Mouse (Mus musculus) left cerebral cortex, postnatal 10 days (tissue): ENCODE measurements at regions not wholly inside any gene's neighbourhood (a gene's known extent, or its start where the extent isn't known, plus 50 kb on each side); places are given as distances from the start of the nearest gene placed in this dataset.
A peak's percentile ranks its signal among the peaks of the same experiment; 100 is the strongest.

ENCODE experiments used
- DNase-seq, 2 experiments: peaks; one replicate each; pipeline ENCODE4 v3.0.0; 2021 to 2022; ENCODE audit warnings: low spot score in 2 of 2, mixed read lengths in 1 of 2; ENCODE audit errors: extremely low spot score in 1 of 2
- intact Hi-C: fragments of 180-260 bp; cut with DNase I; formaldehyde crosslinking; loops from one replicate; pipeline ENCODE4 v1.15.1; 2025

DNA sequence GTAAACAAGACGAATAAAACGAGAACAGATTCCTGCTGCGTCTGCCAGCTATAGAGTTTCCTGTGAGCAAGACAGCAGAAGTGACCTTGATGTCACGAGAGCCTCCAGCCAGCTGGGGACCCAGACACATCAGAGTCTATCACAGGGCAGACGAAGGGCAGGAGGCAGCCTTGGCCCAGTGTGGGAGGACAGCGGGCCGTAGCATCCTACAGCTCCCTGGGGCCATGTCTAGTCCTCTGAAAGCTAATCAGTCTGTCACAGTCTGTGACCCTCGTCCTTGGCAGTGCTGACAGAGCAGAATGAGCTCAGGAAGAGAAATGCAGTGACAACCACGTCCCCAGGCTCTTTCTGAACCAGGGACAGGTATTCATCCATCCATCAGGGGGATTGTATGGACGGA, 187.7 kb downstream of the Rpap3 start:
- no peak for DNase-seq
- intact Hi-C loops = no loop called here

DNA sequence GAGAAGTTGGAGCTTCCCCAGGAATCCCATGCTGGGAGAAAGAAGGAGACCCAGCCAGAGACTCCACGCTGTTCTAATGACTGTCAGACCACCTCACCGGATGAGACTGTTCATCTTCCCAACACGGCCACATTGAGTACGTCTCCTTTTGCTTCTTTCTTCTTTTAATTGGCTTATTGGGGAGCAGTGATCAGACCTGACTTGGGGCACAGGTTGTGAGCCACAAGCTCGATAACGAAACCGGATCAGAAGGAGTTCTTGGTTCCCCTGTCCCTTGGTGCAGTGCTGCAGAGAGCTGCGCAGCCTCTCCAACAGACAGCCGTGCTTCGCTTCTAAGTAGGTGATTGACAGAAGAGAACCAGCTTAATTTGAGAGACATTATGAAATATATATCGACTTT, 188.4 kb downstream of the Rpap3 start:
- DNase-seq = no peak
- intact Hi-C loops = no loop called here

GRCm38 (mm10) chr15:97515773-97516172, 189.9 kb downstream of the Rpap3 start:
- intact Hi-C loops = no loop called here
- DNase-seq = no peak

- intact Hi-C loops = no loop called here
- DNase-seq = peak; percentile 50 to 65
Measured at GRCm38 (mm10) chr15:97507656-97508306, 197.8 kb downstream of the Rpap3 start.

GRCm38 (mm10) chr15:97507176-97507575, 198.4 kb downstream of the Rpap3 start:
- peak in 1 of 2 experiments; percentile 36 for DNase-seq
- intact Hi-C loops = no loop called here

- peak; percentile 16 to 52 for DNase-seq
- intact Hi-C loops = no loop called here
Measured at GRCm38 (mm10) chr15:97505715-97506114, 199.9 kb downstream of the Rpap3 start.

- intact Hi-C loops = no loop called here
- no peak for DNase-seq
Measured at GRCm38 (mm10) chr15:97504325-97504724, 201.3 kb downstream of the Rpap3 start.

DNA sequence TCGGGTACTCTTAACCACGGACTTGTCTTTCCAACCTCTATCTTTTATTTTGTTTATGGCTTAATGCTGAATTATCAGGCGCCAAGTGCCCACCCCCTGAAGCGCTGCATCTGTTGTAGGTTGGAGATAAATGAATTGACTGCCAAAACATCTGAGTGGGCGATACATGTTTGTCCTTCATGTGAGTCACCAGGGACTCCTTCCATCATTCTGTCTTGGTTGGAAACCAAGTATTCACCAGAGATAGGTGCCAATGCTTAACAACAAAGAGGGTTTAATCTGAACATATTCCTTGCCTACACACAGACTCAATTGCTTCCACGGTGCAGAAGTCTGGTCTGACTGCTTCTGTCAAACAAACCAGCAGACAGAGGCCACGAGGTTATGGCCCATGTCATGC, 203.6 kb downstream of the Rpap3 start:
- DNase-seq = peak in 1 of 2 experiments; percentile 21
- intact Hi-C loops = no loop called here

GRCm38 (mm10) chr15:97501420-97501819, 204.2 kb downstream of the Rpap3 start:
- no peak for DNase-seq

DNA sequence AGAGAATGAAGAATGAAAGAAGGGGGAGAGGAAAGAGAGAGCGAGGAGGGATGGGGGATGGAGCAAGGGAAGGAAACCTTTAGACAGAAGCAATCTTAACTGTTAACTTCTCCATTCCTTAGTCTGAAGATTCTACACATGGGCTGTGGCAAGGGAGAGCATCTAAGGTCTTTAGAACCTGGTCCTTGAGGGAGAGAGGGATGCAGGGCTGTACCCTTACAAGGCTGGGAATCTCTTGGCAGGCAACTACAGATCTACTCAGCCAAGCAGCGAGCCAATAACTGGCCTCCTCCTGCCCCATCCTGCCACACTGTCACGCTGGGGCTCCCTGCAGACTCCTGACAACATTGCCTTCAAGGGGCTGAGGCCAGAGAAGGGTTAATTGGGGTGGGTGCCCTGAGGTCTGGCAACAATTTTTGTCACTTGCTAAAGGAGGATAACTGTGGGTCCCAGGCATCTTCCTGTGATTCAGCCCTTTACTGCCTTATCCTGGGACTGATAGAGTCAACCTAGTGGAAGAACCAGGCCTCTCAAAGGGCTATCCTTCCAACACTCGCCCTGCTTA, 205.7 kb downstream of the Rpap3 start:
- intact Hi-C loops = no loop called here
- DNase-seq = no peak

More at GRCm38 (mm10) chr15:97501420-97501819, 204.2 kb downstream of the Rpap3 start:
- intact Hi-C loops = no loop called here

DNA sequence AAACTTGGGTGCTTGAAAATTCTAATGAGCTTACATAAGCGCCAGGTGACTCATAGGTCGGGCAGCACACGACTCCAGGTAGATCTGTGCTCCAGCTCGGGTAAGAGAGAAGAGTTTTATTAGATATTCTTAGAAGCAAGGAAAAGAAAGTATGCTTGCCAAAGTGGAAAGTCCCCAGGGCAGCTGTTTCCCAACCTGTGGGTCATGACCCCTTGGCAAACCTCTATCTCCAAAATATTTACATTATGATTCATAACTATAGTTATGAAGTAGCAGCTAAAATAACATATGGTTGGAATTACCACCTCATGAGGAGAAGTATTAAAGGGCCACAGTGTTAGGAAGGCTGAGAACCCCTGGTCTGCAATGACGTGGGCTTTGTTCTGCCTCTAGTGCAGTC, 206.4 kb downstream of the Rpap3 start:
- intact Hi-C loops = no loop called here
- no peak for DNase-seq

DNA sequence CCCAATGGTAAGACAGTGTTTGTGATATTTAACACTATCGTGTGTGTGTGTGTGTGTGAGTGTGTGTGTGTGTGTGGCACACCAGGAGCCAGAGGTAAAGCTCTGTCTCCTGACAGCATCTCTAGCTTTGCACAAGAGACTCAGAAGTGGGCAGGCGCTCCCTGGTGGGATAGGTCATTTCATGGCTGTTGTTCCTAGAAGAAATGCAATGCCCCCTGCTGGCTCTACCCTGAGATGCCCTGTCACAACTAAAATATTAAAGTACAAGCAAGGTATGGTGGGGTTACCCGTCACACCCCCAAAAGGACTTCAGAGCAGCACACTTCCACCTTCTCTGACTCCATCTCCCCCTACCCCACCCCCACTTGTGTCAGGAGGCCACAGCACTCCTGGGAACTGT, 207.2 kb downstream of the Rpap3 start:
- intact Hi-C loops = no loop called here
- DNase-seq = no peak

- intact Hi-C loops = no loop called here
- DNase-seq = no peak
Measured at GRCm38 (mm10) chr15:97496026-97496425, 209.6 kb downstream of the Rpap3 start.

DNA sequence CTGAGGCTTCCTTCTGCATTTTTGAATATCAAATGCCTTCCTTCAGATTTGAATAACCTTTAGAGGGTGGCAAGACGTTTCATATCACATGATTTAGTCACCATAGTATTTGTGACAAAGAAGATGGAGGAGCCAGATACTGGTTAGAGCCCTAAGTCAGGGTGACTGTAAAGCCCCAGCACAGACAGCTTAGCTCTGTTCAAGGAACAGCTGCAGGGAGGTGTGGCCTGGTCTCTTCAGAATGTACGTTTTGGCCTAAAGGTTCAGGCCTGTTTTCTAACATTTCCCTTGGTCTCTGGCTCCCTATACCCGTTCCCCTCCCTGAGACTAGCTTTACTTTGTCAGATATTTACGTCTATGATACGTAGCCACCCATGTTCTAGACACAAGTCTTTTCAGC, 212.3 kb downstream of the Rpap3 start:
- intact Hi-C loops = no loop called here
- no peak for DNase-seq

- intact Hi-C loops = no loop called here
- no peak for DNase-seq
Measured at GRCm38 (mm10) chr15:97491796-97492195, 213.8 kb downstream of the Rpap3 start.

- intact Hi-C loops = no loop called here
- no peak for DNase-seq
Measured at GRCm38 (mm10) chr15:97487425-97487824, 218.2 kb downstream of the Rpap3 start.

DNA sequence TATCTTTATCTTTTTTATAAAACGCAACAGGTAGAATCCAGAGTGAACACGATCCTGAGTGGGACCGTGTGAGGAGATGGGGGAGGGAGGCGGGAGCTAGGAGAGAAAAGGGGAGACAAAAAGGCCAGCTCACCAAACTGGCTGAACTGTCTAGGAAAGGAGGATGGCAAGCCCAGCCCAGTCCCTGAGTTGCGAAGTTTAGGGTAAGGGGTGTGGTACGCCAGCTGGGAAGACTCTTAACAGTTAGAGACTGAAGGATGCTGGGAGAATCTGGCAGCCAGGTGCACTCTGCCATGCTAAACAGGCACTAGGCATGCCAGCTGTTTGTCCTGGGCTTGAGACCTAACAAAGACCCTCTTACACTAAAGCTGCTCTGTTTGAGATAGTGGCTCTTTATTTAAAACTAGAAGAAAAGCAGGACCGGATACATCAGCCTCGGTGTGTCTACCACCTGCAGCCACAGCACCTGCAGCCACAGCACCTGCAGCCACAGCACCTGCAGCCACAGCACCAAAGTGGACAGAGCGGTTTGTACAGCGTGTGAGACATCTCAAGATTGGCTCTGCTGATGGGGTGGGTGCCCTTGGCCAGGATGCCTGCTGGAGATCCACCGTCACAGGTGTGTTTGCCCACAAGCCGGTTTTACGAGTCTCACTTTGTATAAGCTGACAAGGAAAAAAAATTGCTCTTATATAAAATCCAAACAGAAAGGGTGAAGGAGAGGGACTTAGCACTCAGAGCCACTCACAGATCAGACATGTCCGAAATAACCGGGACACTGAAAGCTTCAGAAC, 225.1 kb upstream of the Amigo2 start:
- intact Hi-C loops = no loop called here
- no peak for DNase-seq

- intact Hi-C loops = no loop called here
- no peak for DNase-seq
Measured at GRCm38 (mm10) chr15:97471476-97471875, 224.4 kb upstream of the Amigo2 start.

DNA sequence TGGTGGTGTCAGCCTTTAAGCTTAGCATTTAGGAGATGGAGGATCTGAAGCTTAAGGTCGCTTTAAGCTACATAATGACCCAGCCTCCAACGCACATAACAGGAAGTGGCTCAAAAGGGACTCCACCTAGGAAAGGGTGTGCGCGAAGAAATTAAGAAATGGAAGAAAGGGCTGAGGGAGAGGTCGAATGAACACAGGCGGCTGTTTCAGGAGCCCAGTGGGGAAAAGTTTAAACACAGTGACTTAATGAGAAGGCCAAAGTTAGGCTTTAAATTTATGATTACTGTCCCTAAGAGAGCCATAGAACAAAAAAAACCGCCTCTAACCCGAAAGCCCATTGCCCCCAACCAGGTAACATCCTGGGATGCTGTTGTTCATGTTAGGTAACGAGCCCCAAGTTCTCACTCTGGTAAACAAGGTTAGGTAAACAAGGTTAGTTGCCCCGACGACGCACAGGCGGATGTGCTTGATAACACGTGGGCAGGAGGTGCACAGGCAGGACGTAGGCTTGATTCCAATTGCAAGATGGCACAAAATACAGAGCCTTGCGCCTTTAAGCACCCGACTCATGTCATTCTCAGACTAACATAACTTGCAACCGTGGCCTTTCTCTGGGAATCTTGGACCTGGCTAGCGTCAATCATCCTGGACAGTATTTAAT, 222.7 kb upstream of the Amigo2 start:
- no peak for DNase-seq

More for the DNA sequence above, 222.7 kb upstream of the Amigo2 start:
- intact Hi-C loops = no loop called here
